25 mouse cellular contexts compared by ENCODE assay signal in genomic region chr6:94121488-94121887, GRCm38 (mm10).
DNase-seq lines count a peak whose midpoint lies in the region; ATAC-seq and TF ChIP-seq lines count a peak whose summit lies in the region.
"Had no signal": no experiment of that assay in that cellular context is flagged by ENCODE, and none has a peak within 500 bp of the region (broad histone marks: within the 10 kb centered on the region; RNA-seq: fewer than 3 reads in every experiment).

No protein-coding gene starts in this region.

- peak; percentile 16 for DNase-seq in heart, adult 11 months
- no peak for DNase-seq in heart, adult 8-10 months (ENCODE audit: low spot score)
- peak; percentile 12 to 17 for DNase-seq in left cerebral cortex, postnatal 14 days (ENCODE audit: low spot score in 2 of 2)
- no peak for DNase-seq in left cerebral cortex, postnatal 4 days
- DNase-seq in brain, adult 2 months (ENCODE audit: low read depth, low spot score) = peak; percentile 53
- no peak for DNase-seq in stomach, postnatal 0 days (ENCODE audit: low spot score)
- DNase-seq in natural killer cell, adult 2 months (ENCODE audit: low spot score in 2 of 2) = no peak
- DNase-seq: adrenal gland, adult 8-10 months; B cell, adult 2 months; cerebellum, adult 9-10 months; gastrocnemius, postnatal 10 days; kidney, adult 8-10 months; kidney, postnatal 14 days; liver, postnatal 0 days; right cerebral cortex, postnatal 14 days had no signal

- no peaks in the 10 kb centered on the region for H3K9me3 ChIP-seq in stomach, postnatal 0 days (ENCODE audit: control insufficient read depth, low read length)
- H3K9me3 ChIP-seq: embryonic facial prominence, embryonic 12.5 days; forebrain, embryonic 13.5 days; hindbrain, embryonic 12.5 days had no signal

- no peaks in the 10 kb centered on the region for H3K27me3 ChIP-seq in stomach, postnatal 0 days (ENCODE audit: control insufficient read depth, insufficient read depth, low read length)
- H3K27me3 ChIP-seq: CH12.LX; embryonic facial prominence, embryonic 12.5 days; forebrain, embryonic 13.5 days; hindbrain, embryonic 12.5 days had no signal

- peaks cover 6% of the 10 kb centered on the region; the same call in 1 of the 2 replicates for H3K4me1 ChIP-seq in stomach, postnatal 0 days (replicated peaks; ENCODE audit: control insufficient read depth, insufficient read depth)

- no peak overlapping the region for H3K4me2 ChIP-seq in stomach, postnatal 0 days (replicated peaks; ENCODE audit: low read depth)
- H3K4me2 ChIP-seq: embryonic facial prominence, embryonic 12.5 days; forebrain, embryonic 13.5 days; hindbrain, embryonic 12.5 days had no signal

- H3K4me3 ChIP-seq in stomach, postnatal 0 days (ENCODE audit: low read depth, low read length) = no peak overlapping the region
- H3K4me3 ChIP-seq: embryonic facial prominence, embryonic 12.5 days; erythroblast, embryonic 14.5 days; forebrain, embryonic 13.5 days; hindbrain, embryonic 12.5 days had no signal

- H3K36me3 ChIP-seq in stomach, postnatal 0 days (ENCODE audit: control insufficient read depth, insufficient read depth, low read length) = no peaks in the 10 kb centered on the region
- H3K36me3 ChIP-seq: embryonic facial prominence, embryonic 12.5 days; G1E; hindbrain, embryonic 12.5 days had no signal

- no peak overlapping the region for H3K9ac ChIP-seq in stomach, postnatal 0 days (ENCODE audit: low read length)
- H3K9ac ChIP-seq: embryonic facial prominence, embryonic 12.5 days; forebrain, embryonic 13.5 days; hindbrain, embryonic 12.5 days; liver, postnatal 0 days had no signal

- intact Hi-C loops in left cerebral cortex, postnatal 14 days (cut with DNase I) = no loop called here
- intact Hi-C loops in left cerebral cortex, postnatal 4 days (cut with DNase I) = no loop called here

- H3K27ac ChIP-seq in stomach, postnatal 0 days (replicated peaks) = no peak overlapping the region
- H3K27ac ChIP-seq: forebrain, embryonic 13.5 days; hindbrain, embryonic 12.5 days; macrophage had no signal

- TF ChIP-seq EP300 in stomach, postnatal 0 days (optimal IDR thresholded peaks at IDR 0.05) = no peak

- ATAC-seq in stomach, postnatal 0 days (ENCODE audit: low FRiP score, low TSS enrichment) = no peak
- ATAC-seq: activated CD4-positive, CD25-positive, alpha-beta regulatory T cell, adult 4 months; forebrain, embryonic 13.5 days; inflammation-experienced regulatory T-cells, adult 6 months; liver, postnatal 0 days; lung, postnatal 0 days had no signal

- TF ChIP-seq CTCF in stomach, postnatal 0 days (IDR thresholded peaks at IDR 0.05; ENCODE audit: low read depth) = 0 out of 2 replicates have a peak, but pooled peaks have one; percentile 15

- 53% methylated on average over 5 of the region's 5 CpGs for WGBS in stomach, postnatal 0 days

Comparison
In these comparisons a context has a peak if more than half of its experiments do, and no peak if none do; other contexts are left out.
1. DNase-seq: peak in heart, adult 11 months (single experiment), left cerebral cortex, postnatal 14 days (2 of 2) and brain, adult 2 months (single experiment); none in heart, adult 8-10 months (single experiment), left cerebral cortex, postnatal 4 days (single experiment), stomach, postnatal 0 days (single experiment) and natural killer cell, adult 2 months (0 of 2).